Mouse (Mus musculus) urinary bladder, postnatal 4 days (tissue): ENCODE measurements around the gene Gm11020.
"Not testable (repeated sequence)": the region's sequence is repeated elsewhere in the genome, so short reads cannot be mapped to it uniquely, and the experiment has no call there.

ENCODE experiments used
- DNase-seq, 2 experiments: peaks; one replicate each; pipeline ENCODE4 v3.0.0; 2021 to 2022; ENCODE audit warnings: low spot score in 2 of 2

Gene Gm11020

DNA sequence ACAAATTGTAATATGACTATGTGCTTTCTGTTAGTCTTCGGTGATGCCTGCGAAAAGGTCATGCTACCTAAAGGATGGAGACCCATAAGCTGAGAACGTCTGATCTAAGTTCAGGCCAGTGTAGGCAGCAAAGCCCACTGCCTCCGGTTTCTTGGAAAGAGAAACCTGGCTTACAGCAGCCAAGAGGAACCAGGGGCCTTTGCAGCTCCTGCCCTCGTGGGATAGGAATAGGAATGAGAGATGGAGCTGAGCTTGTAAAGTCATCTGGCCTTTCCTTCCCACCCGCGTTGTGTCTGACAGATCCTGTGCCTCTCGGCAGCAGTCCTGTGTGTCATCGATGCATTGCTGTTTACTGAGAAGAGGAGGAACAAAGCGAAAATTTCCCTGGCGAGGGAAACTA lies at the start of gene Gm11020:
TSS of gene Gm11020 (plus strand) at position 301 of the 400 bp plus-strand sequence.
- DNase-seq = not testable (repeated sequence)

DNA sequence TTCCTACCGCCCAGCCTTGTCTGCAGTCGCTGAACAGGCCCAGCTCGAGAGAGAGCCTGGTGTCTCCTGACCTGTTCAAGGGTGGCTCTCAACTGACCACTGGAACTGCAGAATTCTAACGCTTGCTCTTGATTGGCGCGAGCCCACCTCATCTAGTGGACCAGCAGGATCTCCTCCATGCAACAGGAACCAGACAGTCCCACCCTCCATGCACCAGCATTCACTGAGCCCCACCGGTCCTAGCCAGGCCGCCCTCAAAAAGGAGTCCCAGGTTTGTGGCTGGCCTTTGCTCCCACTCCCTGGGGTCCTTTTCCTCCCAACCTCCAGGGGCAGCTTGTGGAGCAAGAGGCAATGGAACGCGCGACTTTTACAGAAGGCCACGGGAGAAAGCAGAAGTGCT lies 28.3 kb upstream of the Gm11020 start, which contains the start of gene Cmtm2a:
TSS of gene Cmtm2a (minus strand) at position 101 of the 400 bp plus-strand sequence.
- DNase-seq = not testable (repeated sequence)

DNA sequence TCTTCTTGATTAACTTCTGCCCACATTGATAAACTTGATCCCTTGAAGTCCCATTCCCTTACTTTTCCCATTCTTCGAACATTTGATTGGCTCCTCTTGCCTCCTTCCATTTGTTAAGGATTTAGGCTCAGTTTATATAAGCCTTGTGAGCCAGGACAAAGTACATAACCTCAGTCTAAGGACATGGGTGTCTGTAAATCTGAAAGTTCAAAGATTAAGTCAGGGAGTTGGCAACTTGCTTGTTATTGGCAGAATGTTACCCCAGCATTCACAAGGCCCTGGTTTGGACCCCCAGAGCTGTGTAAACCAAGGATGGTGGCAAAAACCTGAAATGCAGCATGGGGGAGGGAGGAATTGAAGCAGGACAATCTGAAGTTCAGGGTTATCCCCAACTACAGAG lies 27.0 kb upstream of the Gm11020 start:
- DNase-seq = no peak

DNA sequence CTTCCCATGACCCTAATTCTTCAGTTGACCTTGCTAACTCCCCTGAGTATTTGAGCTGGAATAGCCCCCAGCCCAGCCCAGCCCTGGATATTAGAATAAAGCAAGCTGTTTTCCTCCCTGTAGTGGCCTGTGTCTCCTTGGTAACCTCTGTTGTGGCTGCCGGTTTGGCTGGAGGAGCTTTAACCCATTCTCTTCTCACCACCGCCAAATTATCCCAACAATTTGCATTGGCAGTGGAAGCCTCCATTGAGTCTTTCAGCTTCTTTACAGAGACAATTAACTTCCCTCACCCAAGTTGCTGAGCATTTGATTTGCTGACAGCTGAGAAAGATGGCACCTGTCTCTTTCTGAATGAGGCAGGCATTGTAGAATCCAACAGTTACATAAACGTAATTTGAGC lies 19.8 kb upstream of the Gm11020 start:
- not testable (repeated sequence) for DNase-seq

DNA sequence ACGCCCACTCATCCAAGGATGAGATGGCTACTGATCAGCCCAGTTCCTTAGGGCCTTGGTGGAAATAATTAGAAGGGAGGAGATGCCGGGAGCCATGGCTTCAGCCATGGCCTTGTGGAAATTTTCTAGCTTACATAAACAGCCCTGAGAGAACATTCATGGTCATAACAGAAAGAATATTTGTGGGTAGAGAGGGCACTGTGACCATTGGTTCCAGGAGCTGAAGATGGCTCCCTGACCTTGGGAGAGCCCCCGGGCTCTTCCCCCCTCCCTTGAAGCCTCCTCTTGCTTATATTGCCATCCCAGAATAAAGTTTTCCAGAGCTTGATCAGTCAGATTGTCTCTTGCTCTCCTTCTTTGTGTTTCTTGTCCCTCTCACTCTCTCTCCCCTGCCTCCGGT lies 18.8 kb upstream of the Gm11020 start:
- not testable (repeated sequence) for DNase-seq

DNA sequence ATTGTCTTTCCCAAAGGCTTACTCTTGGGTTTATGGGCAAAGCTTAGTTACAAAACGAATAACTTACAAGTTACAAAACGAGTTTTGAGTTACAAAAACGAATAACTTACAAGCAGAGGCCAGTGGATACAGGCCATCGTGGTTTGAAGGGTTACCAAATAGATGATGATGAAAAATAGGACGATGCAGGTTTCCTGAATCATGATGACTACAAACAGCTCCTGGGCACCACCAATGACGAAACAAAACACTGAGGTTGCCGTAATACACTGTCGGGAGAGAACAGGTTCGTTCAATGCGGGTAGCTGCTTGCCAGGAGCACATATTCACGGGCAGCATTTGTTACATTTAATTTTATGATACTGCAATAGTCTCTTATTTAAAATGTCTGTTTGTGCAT lies 16.4 kb upstream of the Gm11020 start:
- DNase-seq = no peak

DNA sequence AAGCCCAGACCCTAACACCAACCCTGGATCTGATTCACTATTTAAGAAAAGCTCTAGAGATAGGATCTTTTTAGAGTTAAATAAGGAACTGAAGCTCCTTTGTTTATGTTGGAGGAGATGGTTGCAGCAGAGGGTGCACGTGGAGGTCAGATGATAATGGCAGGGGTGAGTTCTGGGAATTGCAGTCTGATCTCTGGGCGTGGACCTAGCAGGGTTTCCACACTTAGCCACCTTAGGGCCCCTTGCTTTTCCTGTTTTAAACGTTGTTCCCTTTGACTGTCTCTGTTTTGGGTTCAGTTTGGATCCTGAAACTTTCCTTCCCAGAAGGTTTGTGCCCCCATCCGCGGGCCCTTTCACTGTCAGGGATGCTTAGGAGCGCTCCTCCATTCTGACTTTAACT lies 13.0 kb upstream of the Gm11020 start:
- DNase-seq = not testable (repeated sequence)

DNA sequence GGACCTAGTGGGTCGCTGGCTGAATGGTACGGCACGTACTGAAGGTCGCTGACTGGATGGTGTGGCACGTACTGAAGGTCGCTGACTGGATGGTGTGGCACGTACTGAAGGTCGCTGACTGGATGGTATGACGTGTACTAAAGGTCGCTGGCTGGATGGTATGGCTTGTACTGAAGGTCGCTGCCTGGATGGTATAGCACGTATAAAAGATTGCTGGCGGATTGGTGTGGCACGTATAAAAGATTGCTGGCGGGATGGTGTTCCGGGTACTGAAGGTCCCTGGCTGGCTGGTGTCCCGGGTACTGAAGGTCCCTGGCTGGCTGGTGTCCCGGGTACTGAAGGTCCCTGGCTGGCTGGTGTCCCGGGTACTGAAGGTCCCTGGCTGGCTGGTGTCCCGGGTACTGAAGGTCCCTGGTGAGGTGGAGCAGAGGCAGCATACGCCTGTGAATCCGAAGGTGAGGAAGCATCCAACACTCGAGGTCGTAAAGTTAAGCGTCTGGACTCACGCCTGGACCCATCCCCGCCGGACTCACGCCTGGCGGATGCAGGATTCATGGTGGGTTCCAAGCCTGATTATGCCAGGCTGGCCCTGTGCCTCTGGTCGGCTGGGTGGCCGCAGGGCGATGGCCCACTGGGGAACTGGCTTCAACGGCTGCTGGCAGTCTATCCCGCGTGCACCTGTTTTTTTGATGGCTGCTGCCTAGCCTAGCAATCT lies 11.8 kb upstream of the Gm11020 start, which contains the start of the genes Gm45711 and Cmtm1:
TSS of gene Gm45711 (minus strand) at position 641 of the 715 bp plus-strand sequence.
TSS of gene Cmtm1 (minus strand) at position 705 of the 715 bp plus-strand sequence.
- not testable (repeated sequence) for DNase-seq

DNA sequence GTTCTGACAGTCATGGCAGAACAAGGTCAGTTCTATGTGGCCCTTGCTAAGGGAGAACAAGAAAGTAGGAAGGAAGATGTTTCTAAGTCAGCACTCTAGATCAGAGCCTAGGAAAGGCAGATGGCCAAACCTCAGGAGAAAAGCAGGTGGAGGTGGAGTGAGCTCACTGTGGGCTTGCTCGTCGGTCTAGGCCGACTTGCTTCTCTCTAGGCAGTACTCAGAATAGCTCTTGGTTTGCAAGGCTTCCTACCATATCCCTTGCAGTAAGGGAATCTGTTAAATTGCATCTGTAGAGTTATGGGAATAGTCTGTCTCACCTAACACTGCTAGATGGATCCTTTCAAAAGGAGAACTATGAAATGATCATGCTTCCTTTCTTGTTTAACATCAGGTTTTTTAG lies 9.3 kb upstream of the Gm11020 start:
- DNase-seq = not testable (repeated sequence)

DNA sequence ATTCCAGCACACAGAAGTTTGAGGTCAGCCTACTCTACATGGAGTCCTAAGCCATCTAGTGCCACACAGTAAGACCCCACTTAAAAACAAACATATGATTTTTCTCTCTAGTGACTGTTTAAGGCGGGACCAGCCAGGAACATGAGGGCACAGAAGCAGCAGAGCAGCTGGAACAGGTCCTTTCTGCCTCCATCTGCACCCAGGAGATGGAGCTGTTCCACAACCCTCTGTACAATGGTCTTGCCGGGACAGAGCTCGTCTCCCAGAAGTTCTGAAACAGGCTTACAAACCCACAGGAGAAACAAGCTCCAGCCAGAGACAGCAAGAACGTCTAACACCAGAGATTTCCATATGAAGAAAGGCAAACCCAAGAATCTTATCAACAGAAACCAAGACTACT lies 8.1 kb upstream of the Gm11020 start:
- no peak for DNase-seq

DNA sequence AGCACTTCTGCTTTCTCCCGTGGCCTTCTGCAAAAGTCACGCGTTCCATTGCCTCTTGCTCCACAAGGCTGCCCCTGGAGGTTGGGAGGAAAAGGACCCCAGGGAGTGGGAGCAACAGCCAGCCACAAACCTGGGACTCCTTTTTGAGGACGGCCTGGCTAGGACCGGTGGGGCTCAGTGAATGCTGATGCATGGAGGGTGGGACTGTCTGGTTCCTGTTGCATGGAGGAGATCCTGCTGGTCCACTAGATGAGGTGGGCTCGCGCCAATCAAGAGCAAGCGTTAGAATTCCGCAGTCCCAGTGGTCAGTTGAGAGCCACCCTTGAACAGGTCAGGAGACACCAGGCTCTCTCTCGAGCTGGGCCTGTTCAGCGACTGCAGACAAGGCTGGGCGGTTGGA lies 563 bp downstream of the Gm11020 start, which contains the start of gene Cmtm2b:
TSS of gene Cmtm2b (plus strand) at position 301 of the 400 bp plus-strand sequence.
- not testable (repeated sequence) for DNase-seq

DNA sequence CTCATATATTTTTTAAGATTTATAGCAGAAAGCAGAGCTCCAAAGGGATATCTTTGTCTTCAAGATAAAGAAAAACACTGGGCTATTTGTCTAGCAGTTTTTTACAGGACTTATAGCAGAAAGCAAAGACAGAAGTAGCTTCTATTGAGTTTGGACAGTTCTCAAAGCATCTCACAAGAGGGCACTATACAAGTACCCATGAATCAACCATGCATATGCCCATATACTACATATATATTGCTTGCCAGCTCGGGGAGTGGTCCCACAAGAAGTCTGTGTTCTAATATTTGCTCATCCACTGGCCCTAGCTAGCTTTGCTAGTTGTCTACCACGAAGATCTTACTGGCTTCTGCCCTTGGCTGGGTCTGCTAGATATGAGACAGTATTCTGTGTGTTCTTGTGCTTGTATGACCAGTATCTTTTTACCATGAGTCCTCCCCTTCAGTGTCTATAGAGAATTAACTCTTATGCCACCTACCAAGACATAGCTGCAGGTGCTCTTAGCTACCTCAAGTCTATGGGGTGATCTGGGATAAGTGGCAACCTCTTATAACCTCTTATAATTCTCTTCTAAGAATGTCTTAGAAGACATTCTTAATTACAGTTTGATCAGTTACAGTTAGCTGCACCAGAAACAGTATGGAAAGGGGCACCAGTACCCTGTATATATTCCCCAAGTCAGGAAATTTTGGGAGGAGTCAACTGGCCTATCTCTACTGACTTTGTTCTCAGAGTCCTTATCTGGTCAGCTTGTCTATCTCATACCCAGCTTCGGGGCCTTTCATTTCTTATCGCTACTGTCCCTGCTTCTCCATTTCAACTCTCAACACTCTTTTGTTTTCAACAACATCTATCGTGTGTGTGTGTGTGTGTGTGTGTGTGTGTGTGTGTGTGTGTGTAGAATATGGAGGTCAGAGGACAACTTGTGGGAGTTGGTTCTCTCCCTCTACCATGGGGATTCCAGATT lies 11.6 kb downstream of the Gm11020 start:
- DNase-seq = no peak

DNA sequence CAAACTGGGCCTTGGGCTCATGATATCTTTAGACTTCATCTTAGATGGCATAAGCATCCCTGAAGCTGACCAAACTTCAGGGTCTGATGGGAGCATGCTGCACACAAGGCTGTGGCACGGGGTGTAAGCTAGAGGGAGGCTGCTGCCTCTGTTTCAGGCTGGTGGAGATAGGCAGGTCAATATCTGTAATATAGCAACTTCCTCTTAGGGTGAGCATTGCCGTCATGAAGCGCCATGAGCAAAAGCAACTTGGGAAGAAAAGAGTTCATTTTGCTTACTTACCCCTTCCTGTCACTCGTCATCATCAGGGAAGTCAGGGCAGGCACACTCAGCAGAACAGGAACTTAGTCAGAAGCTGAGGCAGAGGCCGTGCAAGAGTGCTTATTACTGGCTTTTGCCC lies 12.4 kb downstream of the Gm11020 start:
- peak in 1 of 2 experiments; percentile 17 for DNase-seq

DNA sequence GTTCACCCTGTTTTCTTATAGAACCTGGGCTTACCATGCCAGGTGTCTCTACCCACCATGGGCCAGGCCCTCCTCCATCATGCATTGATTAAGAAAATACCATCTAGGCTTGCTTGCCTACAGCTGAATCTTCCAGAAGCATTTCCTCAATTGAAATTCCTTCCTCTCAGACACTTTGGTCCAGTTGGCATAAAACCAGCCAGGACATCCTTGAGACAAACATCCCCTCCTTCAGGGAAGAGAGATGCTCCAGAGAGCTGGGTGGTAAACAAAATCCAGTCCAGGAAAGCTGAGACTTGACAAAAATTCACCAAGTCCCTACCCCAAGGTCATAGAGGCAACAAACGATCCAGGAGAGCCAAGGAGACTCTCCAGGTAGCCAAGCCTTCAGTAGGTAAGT lies 12.8 kb downstream of the Gm11020 start:
- DNase-seq = peak in 1 of 2 experiments; percentile 26

DNA sequence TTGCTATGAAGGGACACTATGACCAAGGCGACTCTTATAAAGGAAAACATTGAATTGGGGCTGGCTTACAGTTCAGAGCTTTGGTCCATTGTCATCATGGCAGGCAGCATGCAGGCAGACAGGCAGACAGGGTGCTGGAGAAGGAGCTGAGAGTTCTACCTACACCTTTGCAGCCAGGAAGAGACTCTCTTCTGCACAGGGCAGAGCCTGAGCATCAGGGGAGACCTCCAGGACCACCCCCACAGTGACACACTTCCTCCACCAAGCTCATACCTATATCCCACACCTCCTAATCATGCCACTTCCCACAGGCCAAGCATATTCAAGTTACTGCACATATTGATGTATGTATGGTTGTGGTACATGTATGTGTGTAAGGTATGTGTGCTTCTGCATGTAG lies 15.4 kb downstream of the Gm11020 start:
- peak in 1 of 2 experiments; percentile 12 for DNase-seq

DNA sequence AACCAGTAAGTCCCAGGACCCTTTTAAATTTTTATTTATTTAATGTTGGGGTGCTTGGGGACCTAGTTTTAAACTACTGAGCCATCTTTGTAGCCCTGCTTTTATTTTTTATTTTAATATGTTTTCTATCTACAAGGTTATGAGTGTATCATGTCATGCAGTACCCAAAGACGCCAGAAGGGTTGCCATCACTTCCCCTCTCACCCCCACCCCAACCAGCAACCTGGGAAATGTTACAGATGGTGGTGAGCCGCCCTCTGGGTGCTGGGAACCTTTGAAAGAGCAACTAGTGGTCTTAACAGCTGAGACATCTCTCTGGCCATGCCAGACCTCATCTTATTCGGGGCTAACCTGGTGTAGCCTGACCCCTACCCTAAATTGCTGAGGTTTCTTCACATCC lies 16.5 kb downstream of the Gm11020 start:
- DNase-seq = peak in 1 of 2 experiments; percentile 57

DNA sequence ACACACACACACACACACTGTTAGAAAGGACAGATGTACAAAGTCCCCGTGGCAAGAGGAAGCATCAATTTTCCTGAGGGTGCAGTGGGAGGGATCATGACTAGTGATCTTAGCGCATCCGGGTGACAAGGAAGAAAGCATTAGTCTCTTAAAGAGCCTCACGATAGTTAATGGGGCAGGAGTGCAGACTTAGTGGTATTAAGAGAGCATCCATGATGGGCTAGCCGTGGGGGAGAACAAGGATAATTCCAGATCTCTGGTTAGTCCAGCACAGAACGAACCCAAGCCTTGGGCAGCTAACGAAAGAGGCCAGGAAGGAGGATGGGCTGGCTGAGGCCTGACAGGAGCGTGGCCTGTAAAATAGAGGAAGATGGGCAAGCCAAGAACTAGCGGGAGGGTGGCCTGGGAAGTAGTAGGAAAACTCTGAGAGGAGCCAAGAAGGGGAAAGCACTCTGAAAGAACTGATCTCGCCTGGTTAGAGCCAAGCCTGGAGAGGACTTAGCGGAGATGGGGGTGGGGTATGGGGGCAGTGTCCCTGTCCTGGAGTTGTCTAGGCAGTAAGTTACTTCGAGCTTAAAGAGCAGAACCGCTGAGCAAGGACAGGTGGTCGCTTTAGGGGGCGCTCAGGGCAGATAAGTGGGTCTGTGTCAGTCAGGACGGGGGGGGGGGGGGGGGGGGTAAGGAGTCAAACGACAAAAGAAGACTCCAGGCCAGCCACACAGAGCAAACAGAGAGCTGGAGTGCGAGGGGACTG lies 18.0 kb downstream of the Gm11020 start, which contains the start of gene Cmtm3:
TSS of gene Cmtm3 (plus strand) at position 182 of the 754 bp plus-strand sequence.
- DNase-seq = peak; percentile 46 to 59

DNA sequence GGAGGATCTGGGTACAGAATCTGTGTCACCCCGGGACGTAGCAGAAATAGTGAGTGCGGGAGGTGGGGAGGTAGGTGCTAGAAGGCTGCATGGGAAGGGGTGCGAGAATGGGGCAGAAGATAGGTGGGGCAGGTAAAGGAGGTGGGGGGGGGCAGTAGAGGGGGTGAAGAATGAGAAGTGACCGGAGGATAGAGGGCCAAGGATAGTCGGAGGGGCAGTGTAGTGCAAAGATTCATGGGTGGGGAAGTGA lies 18.5 kb downstream of the Gm11020 start:
- peak in 1 of 2 experiments; percentile 56 for DNase-seq

DNA sequence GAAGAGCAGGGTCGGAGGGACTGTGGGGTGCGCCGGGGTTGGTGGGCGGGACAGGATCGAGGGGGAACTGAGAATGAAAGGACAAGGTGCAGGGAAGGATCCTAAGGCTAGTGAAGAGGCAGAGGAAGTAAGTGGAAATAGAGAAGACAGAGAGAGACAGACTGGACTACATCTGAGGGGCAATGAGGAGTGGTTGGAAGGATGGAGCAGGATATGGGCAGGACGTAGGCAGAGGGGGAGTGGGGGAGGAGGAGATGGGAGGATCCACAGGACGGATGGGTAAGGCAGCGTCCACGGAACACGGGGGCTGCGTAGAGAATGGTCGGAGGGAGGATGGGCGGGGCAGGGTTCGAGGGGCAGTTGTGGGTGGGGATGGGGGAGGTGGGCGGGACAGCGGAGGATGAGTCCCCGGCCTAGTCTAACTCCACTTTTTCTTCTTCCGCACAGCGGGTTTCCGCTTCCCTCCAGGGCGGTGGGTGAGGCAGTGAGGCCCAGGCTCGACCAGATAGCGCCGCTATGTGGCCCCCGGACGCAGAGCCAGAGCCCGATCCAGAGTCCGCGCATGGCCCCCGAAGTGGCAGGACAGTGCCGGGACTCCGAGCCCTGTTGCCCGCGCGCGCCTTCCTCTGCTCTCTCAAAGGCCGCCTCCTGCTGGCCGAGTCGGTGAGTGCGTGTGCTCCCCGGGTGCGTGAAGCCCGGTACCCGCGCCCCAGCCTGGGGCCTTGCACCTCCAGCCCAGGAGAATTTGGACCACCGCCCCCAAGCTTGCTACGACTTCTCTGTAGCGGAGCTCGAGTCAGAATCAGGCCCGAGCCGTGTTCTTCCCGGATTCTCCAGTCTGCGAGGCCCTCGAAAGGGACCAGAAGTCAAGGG lies 19.1 kb downstream of the Gm11020 start:
- peak; percentile 77 to 84 for DNase-seq

DNA sequence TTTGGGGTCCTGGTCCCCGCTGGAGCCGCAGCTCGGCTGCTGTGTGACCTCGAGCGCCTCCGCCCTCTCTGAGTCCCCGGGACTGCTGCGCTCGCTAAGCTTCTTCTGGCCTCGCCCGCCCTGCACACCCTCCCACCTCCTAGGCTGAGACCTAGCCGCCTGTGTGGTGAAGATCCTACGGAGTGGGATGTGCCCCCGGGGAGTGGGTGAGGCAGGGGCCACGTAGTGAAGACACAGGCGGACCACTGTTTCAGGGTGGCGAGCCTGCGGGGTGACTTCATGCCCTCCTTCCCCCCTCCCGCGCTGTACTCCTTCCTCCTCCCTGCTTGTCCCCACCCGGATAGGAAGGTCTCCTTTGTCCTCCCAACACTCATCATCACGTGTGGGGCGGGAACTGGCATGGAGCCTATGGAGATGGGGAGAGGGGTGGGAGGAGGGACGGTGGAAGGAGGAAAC lies 19.8 kb downstream of the Gm11020 start:
- DNase-seq = peak; percentile 73 to 77

DNA sequence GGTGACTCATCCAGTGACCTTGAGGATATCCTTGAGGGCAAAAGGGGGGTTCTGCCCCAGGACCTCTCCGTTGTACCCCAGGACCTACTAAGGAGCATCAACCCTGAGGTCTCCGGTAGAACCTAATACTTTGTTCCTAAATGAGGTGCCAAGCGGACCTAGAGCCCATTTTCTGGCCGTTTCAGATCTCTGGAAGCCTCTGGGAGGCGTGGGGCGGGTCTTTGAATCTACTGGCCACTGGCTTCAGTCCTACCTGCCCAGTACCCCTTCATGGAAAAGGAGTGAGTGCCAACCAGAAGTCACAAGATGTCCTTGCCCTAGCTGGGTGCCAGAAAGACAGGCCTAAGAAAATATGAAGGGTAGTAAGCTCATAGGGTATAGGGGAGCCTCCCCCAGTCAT lies 20.3 kb downstream of the Gm11020 start:
- DNase-seq = no peak
